In the genomic region with DNA sequence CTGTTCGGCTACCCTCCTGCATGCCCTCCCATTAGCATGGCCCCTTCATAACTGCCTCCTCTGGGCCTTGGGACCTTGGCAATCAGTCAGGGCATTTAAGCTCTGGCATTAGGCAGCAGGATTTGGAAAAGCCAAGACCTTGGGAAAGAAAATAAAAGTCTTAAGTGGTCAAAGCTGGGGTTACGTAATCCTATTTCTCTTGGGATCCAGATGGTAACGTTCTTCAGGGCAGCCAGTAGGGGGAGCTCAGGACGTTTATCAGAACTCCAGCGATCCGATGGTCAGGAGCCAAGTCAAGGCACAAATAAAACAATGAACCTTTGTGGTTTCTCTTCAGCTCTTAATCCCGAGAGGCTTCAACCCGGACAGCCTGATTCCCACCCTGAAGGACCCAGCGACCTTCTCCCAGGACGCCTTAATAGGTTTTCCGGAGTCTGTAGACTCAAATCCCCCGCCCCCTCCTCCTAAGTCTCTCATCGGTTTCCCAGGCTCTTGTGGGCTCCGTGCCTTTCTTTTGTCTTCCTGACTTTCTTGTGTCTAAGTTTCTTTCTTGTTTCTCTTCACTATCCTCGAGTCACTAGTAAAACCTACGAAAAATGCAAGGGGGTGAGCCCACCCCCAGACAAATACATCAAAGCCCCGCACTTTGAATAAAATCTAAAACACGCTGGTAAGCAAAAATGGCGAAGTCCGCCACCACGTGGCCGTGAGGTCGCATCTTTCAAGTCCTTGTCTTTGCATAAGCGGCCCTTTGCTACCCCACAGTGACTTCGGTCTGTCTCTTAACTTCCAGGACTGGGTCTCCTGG, we compare ENCODE assay signal across 8 mouse cellular contexts. TPM values are rescaled to one million over a fixed set of nuclear protein-coding genes. Genes with fewer than 3 reads are reported as not detected.
DNase-seq lines count a peak whose midpoint lies in the region; ATAC-seq lines count a peak whose summit lies in the region.

No protein-coding gene starts in this region.

- H3K4me3 ChIP-seq in embryonic facial prominence, embryonic 10.5 days = peak overlapping the region; percentile 55
- peak overlapping the region; percentile 38 for H3K4me3 ChIP-seq in limb, embryonic 12.5 days (replicated peaks)
- peak overlapping the region; percentile 43 for H3K4me3 ChIP-seq in midbrain, embryonic 15.5 days

- no peaks in the 10 kb centered on the region for H3K36me3 ChIP-seq in embryonic facial prominence, embryonic 10.5 days (replicated peaks)
- H3K36me3 ChIP-seq in limb, embryonic 12.5 days = no peaks in the 10 kb centered on the region
- H3K36me3 ChIP-seq in midbrain, embryonic 15.5 days (replicated peaks) = no peaks in the 10 kb centered on the region

- peak; percentile 74 for ATAC-seq in granulocyte monocyte progenitor cell, adult 5-6 weeks (replicated peaks; ENCODE audit: poor library complexity, severe bottlenecking)
- ATAC-seq in limb, embryonic 12.5 days (ENCODE audit: insufficient number of reproducible peaks, insufficient read depth, low FRiP score, low TSS enrichment, low read depth) = peak; percentile 74
- ATAC-seq in midbrain, embryonic 15.5 days (replicated peaks) = peak; percentile 62

- 2% methylated on average over 25 of the region's 25 CpGs for WGBS in embryonic facial prominence, embryonic 10.5 days
- 3% methylated on average over 25 of the region's 25 CpGs for WGBS in limb, embryonic 12.5 days
- WGBS in midbrain, embryonic 15.5 days = 1% methylated on average over 25 of the region's 25 CpGs

- peak overlapping the region; percentile 93 for H3K27ac ChIP-seq in embryonic facial prominence, embryonic 10.5 days (replicated peaks)
- H3K27ac ChIP-seq in limb, embryonic 12.5 days = peak overlapping the region; percentile 84
- H3K27ac ChIP-seq in midbrain, embryonic 15.5 days = peak overlapping the region; percentile 89

- H3K9me3 ChIP-seq in embryonic facial prominence, embryonic 10.5 days = no peaks in the 10 kb centered on the region
- H3K9me3 ChIP-seq in limb, embryonic 12.5 days = no peaks in the 10 kb centered on the region
- no peaks in the 10 kb centered on the region for H3K9me3 ChIP-seq in midbrain, embryonic 15.5 days

- H3K9ac ChIP-seq in limb, embryonic 12.5 days (replicated peaks) = peak overlapping the region; percentile 58
- peak overlapping the region; percentile 58 for H3K9ac ChIP-seq in midbrain, embryonic 15.5 days

- DNase-seq in urinary bladder, adult 18-20 months (ENCODE audit: low spot score in 2 of 2) = peak; percentile 59 to 73
- DNase-seq in urinary bladder, postnatal 10 days (ENCODE audit: low spot score) = no peak
- peak; percentile 89 for DNase-seq in embryonic facial prominence, embryonic 10.5 days (ENCODE audit: low spot score)
- DNase-seq in kidney, adult 11 months = peak; percentile 70
- DNase-seq in spleen, postnatal 10 days (ENCODE audit: low spot score in 2 of 2) = peak; percentile 64 to 84

- H3K27me3 ChIP-seq in embryonic facial prominence, embryonic 10.5 days (replicated peaks; ENCODE audit: low read depth, poor library complexity, severe bottlenecking) = peaks cover 7% of the 10 kb centered on the region; the same call in 1 of the 2 replicates
- no peaks in the 10 kb centered on the region; the same call in 1 of the 2 replicates for H3K27me3 ChIP-seq in limb, embryonic 12.5 days
- no peaks in the 10 kb centered on the region for H3K27me3 ChIP-seq in midbrain, embryonic 15.5 days (replicated peaks)

- H3K4me2 ChIP-seq in limb, embryonic 12.5 days = peak overlapping the region; percentile 65
- peak overlapping the region; percentile 64 for H3K4me2 ChIP-seq in midbrain, embryonic 15.5 days

- H3K4me1 ChIP-seq in embryonic facial prominence, embryonic 10.5 days = peaks cover 63% of the 10 kb centered on the region
- H3K4me1 ChIP-seq in limb, embryonic 12.5 days (replicated peaks) = peaks cover 42% of the 10 kb centered on the region
- peaks cover 51% of the 10 kb centered on the region for H3K4me1 ChIP-seq in midbrain, embryonic 15.5 days

RNA-seq across cellular contexts. Expression of gene Ndufb4, which starts 30.6 kb away (rescaled TPM):
- polyA plus RNA-seq in embryonic facial prominence, embryonic 10.5 days (2016; fragmentation: Nextera tagmentation; extraction: Ambion mirVana) = 38.1 and 39.3 TPM in 2 replicates
- total RNA-seq in granulocyte monocyte progenitor cell, adult 5-6 weeks (2014; fragmentation: Nextera tagmentation) = 61.7 and 68.5 TPM in 2 replicates
- 17.2 and 18.8 TPM in 2 replicates for total RNA-seq in granulocyte monocyte progenitor cell, adult 5-6 weeks (2017)
- polyA plus RNA-seq in limb, embryonic 12.5 days (2016; fragmentation: Nextera tagmentation; extraction: Ambion mirVana) = 67.4 and 74.0 TPM in 2 replicates
- polyA plus RNA-seq in midbrain, embryonic 15.5 days (2015; fragmentation: Nextera tagmentation; extraction: Ambion mirVana) = 46.3 and 49.9 TPM in 2 replicates
